Mouse (Mus musculus): Measurements from ENCODE around the gene Cadm1.

Gene Cadm1

DNA sequence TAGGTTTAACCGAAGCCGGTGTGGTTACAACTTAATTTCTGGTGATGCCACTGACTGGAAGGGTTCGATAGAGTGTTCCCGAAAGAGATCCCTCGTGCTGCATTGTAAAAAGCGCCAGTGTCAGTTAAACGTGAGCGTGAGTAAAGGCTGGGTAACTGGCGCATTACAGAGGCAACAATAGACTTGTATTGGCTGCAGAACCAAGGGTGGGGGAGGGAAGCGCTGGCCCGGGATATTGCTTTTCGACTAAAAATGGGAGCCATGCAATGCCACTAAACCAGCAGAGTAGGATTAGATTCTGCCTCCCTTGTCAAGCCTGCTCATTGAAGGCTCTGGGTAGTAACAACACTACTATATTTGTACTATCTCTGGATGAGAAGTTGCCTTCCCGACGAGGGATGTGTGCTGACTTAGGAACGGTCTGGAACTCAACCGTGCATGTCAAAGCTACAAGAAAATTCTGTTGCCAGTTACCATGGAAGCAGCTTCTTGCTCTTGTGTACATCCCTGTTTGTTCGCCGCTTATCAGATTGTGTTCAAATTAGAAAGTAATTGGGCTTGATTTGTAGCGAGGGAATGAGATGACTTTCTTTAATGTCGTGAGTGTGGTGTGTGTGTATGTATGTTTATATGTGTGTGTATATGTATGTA lies 2.4 kb downstream of the Cadm1 start:
- TF ChIP-seq GATA4 (IDR thresholded peaks at IDR 0.05; ENCODE audit: insufficient replicate concordance, low read length): no peak

GRCm38 (mm10) chr9:47533461-47533860 lies 3.5 kb downstream of the Cadm1 start:
- no peak for TF ChIP-seq GATA4 (IDR thresholded peaks at IDR 0.05; ENCODE audit: insufficient replicate concordance, low read length)

- peak; percentile 36; the same call in 1 of the 2 replicates for TF ChIP-seq GATA4 (IDR thresholded peaks at IDR 0.05; ENCODE audit: insufficient replicate concordance, low read length)
These were observed 4.9 kb downstream of the Cadm1 start for GRCm38 (mm10) chr9:47534573-47535475.

GRCm38 (mm10) chr9:47545245-47545644 lies 15.3 kb downstream of the Cadm1 start:
- no peak for TF ChIP-seq GATA4 (IDR thresholded peaks at IDR 0.05; ENCODE audit: insufficient replicate concordance, low read length)

DNA sequence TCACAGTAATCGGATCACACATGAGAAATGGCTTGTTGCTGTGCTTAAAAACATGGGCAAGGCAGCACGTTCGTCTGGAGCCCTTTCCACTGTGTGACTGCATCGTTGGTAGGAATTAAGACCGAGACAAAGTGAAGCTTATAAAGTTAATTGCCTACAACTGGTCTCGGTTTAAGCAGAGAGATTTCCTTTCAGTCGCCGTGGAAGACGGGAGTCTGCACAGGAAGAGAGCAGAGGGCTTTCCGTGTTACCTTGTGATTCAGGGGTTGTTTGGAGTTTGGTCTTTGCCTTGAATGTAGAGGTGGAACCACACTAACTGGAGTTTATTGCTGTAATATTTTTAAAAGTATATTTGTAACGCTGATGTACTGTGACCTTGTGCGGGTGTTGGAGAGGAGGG lies 15.7 kb downstream of the Cadm1 start:
- no peak for TF ChIP-seq GATA4 (IDR thresholded peaks at IDR 0.05; ENCODE audit: insufficient replicate concordance, low read length)

- TF ChIP-seq GATA4 (IDR thresholded peaks at IDR 0.05; ENCODE audit: insufficient replicate concordance, low read length): no peak
These were observed 18.4 kb downstream of the Cadm1 start for GRCm38 (mm10) chr9:47548402-47548801.

DNA sequence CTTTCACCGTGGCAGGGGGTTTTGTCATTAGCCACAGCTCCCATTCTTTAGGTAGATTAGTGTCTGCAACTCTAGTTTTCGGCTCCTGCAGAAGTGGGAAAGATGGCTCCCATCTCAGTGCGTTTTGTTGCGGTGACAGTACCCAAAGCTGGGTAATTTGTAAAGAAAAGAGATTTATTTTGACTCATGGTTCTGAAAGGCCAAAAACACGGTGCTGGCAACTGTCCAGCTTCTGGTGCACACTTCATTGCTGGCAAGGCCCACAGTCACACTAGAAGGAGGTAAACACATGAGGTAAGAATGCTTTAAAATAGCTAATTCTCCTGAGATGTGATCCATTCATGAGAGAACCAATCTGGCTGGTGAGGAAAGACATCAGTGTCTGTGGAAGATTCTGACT lies 18.9 kb downstream of the Cadm1 start:
- TF ChIP-seq GATA4 (IDR thresholded peaks at IDR 0.05; ENCODE audit: insufficient replicate concordance, low read length): no peak

GRCm38 (mm10) chr9:47552960-47553575 lies 23.1 kb downstream of the Cadm1 start:
- TF ChIP-seq GATA4 (IDR thresholded peaks at IDR 0.05; ENCODE audit: insufficient replicate concordance, low read length): no peak

DNA sequence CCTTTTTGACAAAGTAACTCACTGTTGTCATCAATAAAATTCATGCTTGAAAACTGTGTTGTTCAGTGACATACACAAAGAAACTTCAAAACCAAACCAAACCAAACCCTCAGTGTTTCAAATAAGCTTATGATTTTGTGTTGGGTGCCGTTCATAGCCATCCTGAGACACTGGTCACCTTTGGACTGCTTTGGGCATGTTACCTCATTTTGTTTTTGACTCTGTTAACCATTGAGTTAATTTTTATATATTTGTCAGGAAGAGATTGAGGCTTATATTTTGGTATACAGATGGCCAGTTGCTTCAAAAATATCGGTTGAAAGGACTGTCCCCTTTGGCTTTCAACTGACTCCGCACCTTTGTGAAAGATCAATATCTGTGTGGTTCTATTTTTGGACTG lies 30.8 kb downstream of the Cadm1 start:
- no peak for TF ChIP-seq GATA4 (IDR thresholded peaks at IDR 0.05; ENCODE audit: insufficient replicate concordance, low read length)

DNA sequence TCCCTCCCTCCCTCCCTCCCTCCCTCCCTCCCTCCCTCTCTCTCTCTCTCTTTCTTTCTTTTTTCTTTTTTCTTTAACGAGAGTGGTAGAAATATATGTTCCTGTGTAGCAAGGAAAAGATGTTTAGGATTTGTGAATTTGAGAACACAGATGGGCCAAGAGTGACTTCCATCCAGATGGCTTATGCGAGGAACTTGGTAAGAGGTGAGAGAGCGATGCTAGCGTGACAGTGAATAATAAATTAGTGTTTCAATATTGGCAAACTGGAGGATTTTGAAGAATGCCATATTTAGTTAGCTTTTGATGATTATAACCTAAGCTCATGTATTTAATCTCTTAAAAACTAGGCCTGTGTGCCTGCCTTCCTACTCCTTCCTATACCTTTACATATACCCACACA lies 31.6 kb downstream of the Cadm1 start:
- TF ChIP-seq GATA4 (IDR thresholded peaks at IDR 0.05; ENCODE audit: insufficient replicate concordance, low read length): no peak

DNA sequence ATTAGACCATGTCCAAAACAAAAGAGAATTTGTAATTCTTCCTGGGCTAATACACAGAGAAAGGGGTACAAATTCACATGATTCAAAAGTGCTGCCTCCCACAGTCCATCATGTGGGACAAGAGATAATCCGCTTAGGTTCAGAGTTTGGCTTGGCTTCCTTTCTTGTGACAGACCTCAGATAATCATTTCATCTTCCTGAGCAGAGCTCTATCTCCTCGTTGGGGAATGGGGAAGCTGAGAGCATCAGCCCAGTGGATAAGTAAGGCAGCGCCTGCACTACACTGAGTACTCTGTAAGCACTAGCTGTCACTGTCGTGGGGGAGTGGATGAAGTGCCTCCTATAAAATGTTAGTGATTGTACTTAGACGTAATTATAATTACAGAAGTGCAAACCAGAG lies 35.1 kb downstream of the Cadm1 start:
- TF ChIP-seq GATA4 (IDR thresholded peaks at IDR 0.05; ENCODE audit: insufficient replicate concordance, low read length): no peak

- TF ChIP-seq GATA4 (IDR thresholded peaks at IDR 0.05; ENCODE audit: insufficient replicate concordance, low read length): no peak
These were observed 37.9 kb downstream of the Cadm1 start for GRCm38 (mm10) chr9:47567873-47568272.

DNA sequence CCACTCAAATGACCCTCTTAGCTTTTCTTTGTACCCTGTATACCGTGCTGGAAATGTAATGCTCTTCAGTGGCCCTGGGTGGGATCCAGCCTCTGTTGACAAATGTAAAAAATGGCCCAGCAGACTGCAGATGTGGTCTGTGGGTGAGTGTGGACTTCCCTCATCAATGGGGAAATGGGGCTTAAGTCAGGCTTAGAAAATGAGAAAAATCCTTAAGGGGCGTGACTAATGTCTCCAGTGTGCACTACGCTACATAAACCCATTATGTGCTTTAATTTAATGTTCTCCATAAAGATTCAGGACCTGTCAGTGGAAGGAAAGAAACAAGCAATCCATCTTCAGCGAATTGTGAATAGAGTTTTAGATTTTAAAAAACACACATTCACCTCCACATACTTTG lies 40.2 kb downstream of the Cadm1 start:
- TF ChIP-seq GATA4 (IDR thresholded peaks at IDR 0.05; ENCODE audit: insufficient replicate concordance, low read length): no peak

DNA sequence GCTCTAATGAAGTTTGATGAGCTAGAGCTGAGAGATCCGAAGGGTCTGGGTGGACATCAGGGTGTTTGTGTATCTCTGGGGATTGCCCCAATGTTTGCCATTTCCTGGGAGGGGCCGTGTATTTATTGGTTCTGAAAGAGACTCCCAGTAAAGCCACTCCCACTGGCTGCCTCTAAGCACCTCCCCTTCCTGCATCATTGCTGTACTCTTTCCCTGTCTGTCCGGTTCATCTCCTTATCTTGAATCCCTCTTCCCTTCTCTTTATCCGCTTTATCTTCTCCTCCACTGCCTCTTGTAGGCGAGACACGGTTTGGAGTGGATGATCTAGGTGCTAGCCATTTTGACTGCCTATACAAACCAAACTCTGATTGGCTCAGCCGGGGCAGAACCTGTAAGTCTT lies 41.5 kb downstream of the Cadm1 start:
- TF ChIP-seq GATA4 (IDR thresholded peaks at IDR 0.05; ENCODE audit: insufficient replicate concordance, low read length): no peak

DNA sequence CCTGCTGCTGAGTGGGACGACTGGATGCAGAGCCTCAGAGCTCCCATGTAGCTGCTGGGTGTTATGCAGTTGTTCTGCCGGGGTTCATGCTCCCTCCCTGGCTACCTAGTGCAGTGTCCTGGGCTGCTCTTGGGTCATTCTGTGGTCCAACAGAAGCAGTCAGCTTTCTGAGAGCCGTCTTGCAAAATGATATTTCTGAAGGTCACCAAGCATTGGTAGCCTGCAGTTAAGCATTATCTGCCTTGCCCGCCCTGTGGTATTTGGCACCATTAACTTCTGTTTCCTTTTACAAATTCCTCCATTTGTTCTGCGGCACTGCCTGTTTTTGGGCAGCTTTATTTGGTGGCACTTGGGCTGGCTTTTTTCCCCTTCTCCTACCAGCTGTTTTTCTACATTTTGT lies 42.2 kb downstream of the Cadm1 start:
- no peak for TF ChIP-seq GATA4 (IDR thresholded peaks at IDR 0.05; ENCODE audit: insufficient replicate concordance, low read length)

DNA sequence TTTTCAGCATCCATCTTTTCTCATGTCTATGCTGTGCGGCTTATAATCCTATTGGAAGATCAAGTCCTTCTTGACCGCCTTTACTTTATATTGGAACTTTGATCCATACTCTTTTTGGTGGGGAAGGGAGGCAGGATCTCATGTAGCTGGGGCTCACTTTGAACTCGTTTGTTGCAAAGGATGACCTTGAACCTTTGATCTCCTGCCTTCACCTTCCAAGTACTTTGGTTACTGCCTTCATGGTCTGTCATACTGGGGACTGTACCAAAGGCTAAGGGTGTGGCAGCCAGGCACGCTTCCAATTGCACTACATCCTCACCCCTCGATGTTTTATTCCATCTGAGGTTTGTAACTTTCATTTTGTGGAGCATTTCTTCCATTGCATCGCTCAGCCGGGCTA lies 43.5 kb downstream of the Cadm1 start:
- TF ChIP-seq GATA4 (IDR thresholded peaks at IDR 0.05; ENCODE audit: insufficient replicate concordance, low read length): no peak

Data from liver, adult (tissue).